Mouse (Mus musculus) intestine, embryonic 14.5 days (tissue): ENCODE measurements around the gene Nkx6-1. TPM values are rescaled to one million over a fixed set of nuclear protein-coding genes. Genes with fewer than 3 reads are reported as not detected.

Source experiments
- ATAC-seq: fragments of 200-750 bp; cut with Nextera tagmentation; replicated peaks from 2 replicates; pipeline ENCODE4 v1.8.0; 2017; ENCODE audit warnings: low read depth, moderate number of reproducible peaks, moderate TSS enrichment, moderate library complexity; ENCODE audit not compliant: low FRiP score, low TSS enrichment
- DNase-seq: peaks from one replicate; pipeline ENCODE4 v3.0.0-alpha.2; 2018; ENCODE audit warnings: low spot score
- H3K27ac ChIP-seq: fragments of 300-500 bp; sonication (generic); 2 replicates; pipeline ENCODE4 v1.5.1; 2014; ENCODE audit warnings: low read depth, mild to moderate bottlenecking, control low read depth
- H3K27me3 ChIP-seq: fragments of 300-500 bp; sonication (generic); replicated peaks from 2 replicates; pipeline ENCODE4 v1.6.1; 2014; ENCODE audit warnings: low read length, control low read depth; ENCODE audit not compliant: control insufficient read depth, insufficient read depth
- H3K36me3 ChIP-seq: fragments of 300-500 bp; sonication (generic); 2 replicates; pipeline ENCODE4 v1.6.1; 2014; ENCODE audit warnings: low read length, control low read depth; ENCODE audit not compliant: control insufficient read depth, insufficient read depth
- H3K4me1 ChIP-seq: fragments of 300-500 bp; sonication (generic); replicated peaks from 2 replicates; pipeline ENCODE4 v1.6.1; 2014; ENCODE audit warnings: low read length, control low read depth, mixed read lengths; ENCODE audit not compliant: control insufficient read depth, insufficient read depth
- H3K4me2 ChIP-seq: fragments of 300-500 bp; sonication (generic); 2 replicates; pipeline ENCODE4 v1.6.1; 2014; ENCODE audit warnings: low read length
- H3K4me3 ChIP-seq: fragments of 300-500 bp; sonication (generic); 2 replicates; pipeline ENCODE4 v1.5.1; 2014; ENCODE audit warnings: low read depth, low read length, control low read depth, mixed read lengths
- H3K9ac ChIP-seq: fragments of 300-500 bp; sonication (generic); 2 replicates; pipeline ENCODE4 v1.6.1; 2014; ENCODE audit warnings: mild to moderate bottlenecking, low read length
- H3K9me3 ChIP-seq: fragments of 300-500 bp; sonication (generic); 2 replicates; pipeline ENCODE4 v1.6.1; 2016; ENCODE audit warnings: low read length, control low read depth; ENCODE audit not compliant: control insufficient read depth
- WGBS: fragments of 180-500 bp; shearing (Covaris S2); extraction: QIAGEN DNeasy Blood & Tissue Kit; methylation state at CpG from one replicate; pipeline ENCODE4 v1.1.7; 2014; 5-methylcytosine and 5-hydroxymethylcytosine counted together
- polyA plus RNA-seq: library from polyadenylated mRNA; unstranded; fragments of >200 nt; fragmentation: Nextera tagmentation; extraction: Ambion mirVana; gene quantifications from 2 replicates; pipeline ENCODE4 v1.2.1, GENCODE M21; 2014

The Nkx6-1 gene
- polyA plus RNA-seq, 1 experiment from 2014 or later = 1.4 TPM

GRCm38 (mm10) chr5:101669381-101669780, 4.6 kb upstream of the Nkx6-1 start:
- H3K27ac ChIP-seq = no peak overlapping the region
- peaks cover 64% of the 10 kb centered on the region for H3K27me3 ChIP-seq
- peaks cover 12% of the 10 kb centered on the region for H3K4me1 ChIP-seq
- ATAC-seq (no peak), DNase-seq (peak; percentile 67)
- no peaks in the 10 kb centered on the region for H3K36me3 ChIP-seq
- H3K4me2 ChIP-seq = no peak overlapping the region
- H3K9ac ChIP-seq = no peak overlapping the region
- 3% methylated on average over 15 of the region's 15 CpGs for WGBS
- no peak overlapping the region for H3K4me3 ChIP-seq
- H3K9me3 ChIP-seq = no peaks in the 10 kb centered on the region

GRCm38 (mm10) chr5:101668475-101668874, 3.7 kb upstream of the Nkx6-1 start:
- ATAC-seq = no peak
- Histone ChIP-seq H3K4me3 (no peak overlapping the region), H3K27me3 (peaks cover 73% of the 10 kb centered on the region), H3K36me3 (no peaks in the 10 kb centered on the region), H3K9me3 (no peaks in the 10 kb centered on the region), H3K9ac (no peak overlapping the region), H3K27ac (no peak overlapping the region), H3K4me1 (peaks cover 20% of the 10 kb centered on the region), H3K4me2 (no peak overlapping the region)
- 5% methylated on average over 12 of the region's 12 CpGs for WGBS
- DNase-seq = peak; percentile 52

- no peak overlapping the region for H3K9ac ChIP-seq
- H3K27ac ChIP-seq = no peak overlapping the region
- no peaks in the 10 kb centered on the region for H3K36me3 ChIP-seq
- no peak overlapping the region for H3K4me2 ChIP-seq
- no peaks in the 10 kb centered on the region for H3K9me3 ChIP-seq
- under 1% methylated on average over 15 of the region's 15 CpGs for WGBS
- ATAC-seq (no peak), DNase-seq (no peak)
- H3K27me3 ChIP-seq = peaks cover 77% of the 10 kb centered on the region
- H3K4me1 ChIP-seq = peaks cover 22% of the 10 kb centered on the region
- no peak overlapping the region for H3K4me3 ChIP-seq
Measured at GRCm38 (mm10) chr5:101668028-101668427, 3.2 kb upstream of the Nkx6-1 start.

- no peak overlapping the region for H3K4me3 ChIP-seq
- no peak overlapping the region for H3K4me2 ChIP-seq
- H3K36me3 ChIP-seq = no peaks in the 10 kb centered on the region
- no peak for ATAC-seq
- peaks cover 83% of the 10 kb centered on the region for H3K27me3 ChIP-seq
- peaks cover 22% of the 10 kb centered on the region for H3K4me1 ChIP-seq
- H3K9ac ChIP-seq = no peak overlapping the region
- DNase-seq = peak; percentile 64
- no peak overlapping the region for H3K27ac ChIP-seq
- 2% methylated on average over 19 of the region's 19 CpGs for whole genome bisulfite sequencing
- H3K9me3 ChIP-seq = no peaks in the 10 kb centered on the region
Measured at GRCm38 (mm10) chr5:101667263-101667990, 2.6 kb upstream of the Nkx6-1 start.

- ATAC-seq = no peak
- under 1% methylated on average over 18 of the region's 18 CpGs for WGBS
- Histone ChIP-seq H3K27ac (no peak overlapping the region), H3K4me2 (no peak overlapping the region), H3K4me3 (no peak overlapping the region), H3K4me1 (peaks cover 22% of the 10 kb centered on the region), H3K27me3 (peaks cover 90% of the 10 kb centered on the region), H3K36me3 (no peaks in the 10 kb centered on the region), H3K9me3 (no peaks in the 10 kb centered on the region), H3K9ac (no peak overlapping the region)
- DNase-seq = peak; percentile 75
Measured at GRCm38 (mm10) chr5:101666713-101667112, 1.9 kb upstream of the Nkx6-1 start.

DNA sequence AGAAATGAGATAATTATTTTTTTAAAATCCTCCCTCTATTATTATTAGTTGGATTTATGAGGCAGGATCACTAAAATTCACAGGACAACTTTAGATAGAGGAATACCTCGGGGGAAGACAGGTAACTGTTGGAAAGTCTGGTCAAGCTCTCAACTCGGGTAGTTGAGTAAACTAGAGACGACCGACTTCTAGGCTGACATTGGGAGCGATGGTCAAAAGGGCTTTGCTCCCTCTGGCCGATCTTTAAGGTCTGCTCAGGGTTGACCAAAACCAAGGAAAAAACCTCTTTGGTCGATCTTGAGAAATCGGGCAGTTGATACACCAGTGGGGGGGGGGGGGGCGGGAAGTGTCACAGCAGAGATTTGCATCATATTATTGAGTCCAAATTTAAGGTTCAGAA, 1.3 kb upstream of the Nkx6-1 start:
- no peaks in the 10 kb centered on the region for H3K36me3 ChIP-seq
- no peaks in the 10 kb centered on the region for H3K9me3 ChIP-seq
- no peak overlapping the region for H3K4me3 ChIP-seq
- peaks cover 96% of the 10 kb centered on the region for H3K27me3 ChIP-seq
- H3K9ac ChIP-seq = no peak overlapping the region
- ATAC-seq (no peak), DNase-seq (no peak)
- H3K4me2 ChIP-seq = no peak overlapping the region
- H3K27ac ChIP-seq = no peak overlapping the region
- peaks cover 22% of the 10 kb centered on the region for H3K4me1 ChIP-seq
- 3% methylated on average over 9 of the region's 9 CpGs for WGBS

GRCm38 (mm10) chr5:101664423-101664921, 324 bp downstream of the Nkx6-1 start:
- ATAC-seq (no peak), DNase-seq (peak; percentile 81)
- peaks cover 100% of the 10 kb centered on the region for H3K27me3 ChIP-seq
- WGBS = under 1% methylated on average over 63 of the region's 64 CpGs
- H3K27ac ChIP-seq = no peak overlapping the region
- no peaks in the 10 kb centered on the region for H3K36me3 ChIP-seq
- peaks cover 22% of the 10 kb centered on the region for H3K4me1 ChIP-seq
- peak overlapping the region; percentile 58 for H3K4me2 ChIP-seq
- no peaks in the 10 kb centered on the region for H3K9me3 ChIP-seq
- H3K4me3 ChIP-seq = peak overlapping the region; percentile 35
- no peak overlapping the region for H3K9ac ChIP-seq

GRCm38 (mm10) chr5:101663621-101664422, 974 bp downstream of the Nkx6-1 start:
- Histone ChIP-seq H3K4me3 (peak overlapping the region; percentile 35), H3K27ac (no peak overlapping the region), H3K9ac (0 out of 2 replicates have a peak overlapping the region, but pooled peaks have one; percentile 13), H3K27me3 (peaks cover 100% of the 10 kb centered on the region), H3K4me1 (peaks cover 22% of the 10 kb centered on the region), H3K4me2 (peak overlapping the region; percentile 58), H3K9me3 (no peaks in the 10 kb centered on the region), H3K36me3 (no peaks in the 10 kb centered on the region)
- DNase-seq (no peak), ATAC-seq (no peak)
- WGBS = 1% methylated on average over 85 of the region's 94 CpGs
